Mouse (Mus musculus): Measurements from ENCODE around the gene Src.

- no peak for TF ChIP-seq CTCF (IDR thresholded peaks at IDR 0.05; ENCODE audit: borderline replicate concordance, control insufficient read depth, extremely low read depth, insufficient read depth, low read length, poor library complexity)
- TF ChIP-seq POLR2A (IDR thresholded peaks at IDR 0.05; ENCODE audit: control insufficient read depth, extremely low read depth, insufficient read depth, low read length, poor library complexity): no peak
These were observed 75.0 kb downstream of the Src start for GRCm38 (mm10) chr2:157493240-157493639.
